Mouse (Mus musculus): Measurements from ENCODE around the gene Bcl2l13. TPM values are rescaled to one million over a fixed set of nuclear protein-coding genes. Genes with fewer than 3 reads are reported as not detected.
A peak's percentile ranks its signal among the peaks of the same experiment; 100 is the strongest.
"Not testable (repeated sequence)": the region's sequence is repeated elsewhere in the genome, so short reads cannot be mapped to it uniquely, and the experiment has no call there.

The Bcl2l13 gene
- total RNA-seq (2021) = 10 to 100 TPM; 38.0 to 40.8 TPM

DNA sequence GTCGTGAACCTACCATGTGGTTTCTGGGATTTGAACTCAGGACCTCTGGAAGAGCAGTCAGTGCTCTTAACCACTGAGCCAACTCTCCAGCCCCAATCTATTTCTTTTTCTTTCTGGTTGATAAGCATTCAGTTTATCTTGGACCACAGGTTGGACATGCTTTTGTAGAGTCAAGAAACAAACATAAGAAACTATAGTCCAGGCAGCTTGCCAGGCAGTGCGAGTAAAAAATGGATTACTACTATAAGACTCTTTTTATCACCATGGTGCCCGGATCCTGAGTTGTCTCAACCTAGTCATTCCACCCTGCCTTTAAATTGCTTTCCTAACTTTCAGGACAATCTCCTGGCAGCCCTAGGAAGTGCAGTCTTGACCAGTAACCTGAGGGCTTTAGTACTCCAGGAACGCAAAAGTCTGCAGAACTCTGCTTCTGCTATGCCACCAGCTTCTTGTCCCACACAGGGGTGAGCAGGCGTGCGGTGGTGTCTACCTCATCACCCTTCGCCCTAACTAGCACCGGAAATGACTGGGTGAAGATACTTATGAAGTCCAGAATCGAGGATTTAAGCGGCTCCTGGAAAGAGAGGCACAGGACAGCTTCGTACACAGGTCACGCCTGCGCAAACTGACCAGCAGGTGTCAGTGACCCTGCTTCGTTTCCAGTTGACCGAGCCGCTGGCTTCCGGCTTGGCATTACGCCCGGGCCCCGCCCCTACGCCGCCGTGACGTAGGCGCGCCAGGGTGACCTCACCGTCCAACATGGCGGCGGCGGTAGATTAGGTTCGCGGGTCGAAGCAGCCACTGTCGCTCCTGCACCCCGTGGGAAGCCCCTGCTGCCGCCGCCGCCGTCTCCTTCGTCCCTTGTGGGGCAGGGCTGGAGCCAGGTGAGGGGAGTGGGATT, at the start of gene Bcl2l13:
Bcl2l13 (plus strand) TSS at position 739 of the 901 bp plus-strand sequence.
- peak; percentile 94 for DNase-seq
- intact Hi-C loops (cut with DNase I) = no loop called here

- intact Hi-C loops (cut with DNase I) = no loop called here
- no peak for DNase-seq
Measured at GRCm38 (mm10) chr6:120788068-120788607, 47.9 kb upstream of the Bcl2l13 start.

DNA sequence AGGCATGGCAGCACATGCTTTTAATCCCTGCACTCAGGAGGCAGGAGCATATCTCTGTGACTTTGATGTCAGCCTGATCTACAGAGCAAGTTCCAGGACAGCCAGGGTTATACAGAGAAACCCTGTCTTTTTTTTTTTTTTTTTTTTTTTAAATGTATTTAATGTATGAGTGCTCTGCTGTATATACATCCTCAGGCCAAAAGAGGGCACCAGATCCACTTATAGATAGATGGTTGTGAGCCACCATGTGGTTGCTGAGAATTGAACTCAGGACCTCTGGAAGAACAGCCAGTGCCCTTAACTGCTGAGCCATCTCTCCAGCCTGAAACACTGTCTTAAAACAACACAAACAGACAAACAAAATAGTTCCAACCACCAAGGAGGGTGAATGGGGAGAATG, 47.1 kb upstream of the Bcl2l13 start:
- intact Hi-C loops (cut with DNase I) = no loop called here

DNA sequence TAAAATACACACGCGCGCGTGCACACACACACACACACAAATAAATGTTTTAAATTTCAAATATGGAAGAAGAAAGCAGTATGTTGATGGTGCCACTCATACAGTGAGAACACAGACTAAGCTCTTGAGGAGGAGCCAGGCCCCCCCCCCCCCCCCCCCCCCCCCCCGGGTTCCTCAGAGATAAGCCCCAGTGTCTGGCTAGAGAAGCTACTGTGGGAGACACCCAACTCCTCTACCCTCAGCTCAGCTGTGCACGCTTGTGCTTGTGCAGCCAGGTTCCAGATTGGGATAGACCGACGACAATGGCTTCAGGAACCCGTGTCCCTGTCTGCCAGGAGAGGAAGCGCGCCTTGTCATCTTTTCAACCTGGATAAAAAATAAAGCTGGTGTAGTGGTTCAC, 45.9 kb upstream of the Bcl2l13 start:
- intact Hi-C loops (cut with DNase I) = no loop called here

More for the DNA sequence above, 47.1 kb upstream of the Bcl2l13 start:
- DNase-seq = no peak

DNA sequence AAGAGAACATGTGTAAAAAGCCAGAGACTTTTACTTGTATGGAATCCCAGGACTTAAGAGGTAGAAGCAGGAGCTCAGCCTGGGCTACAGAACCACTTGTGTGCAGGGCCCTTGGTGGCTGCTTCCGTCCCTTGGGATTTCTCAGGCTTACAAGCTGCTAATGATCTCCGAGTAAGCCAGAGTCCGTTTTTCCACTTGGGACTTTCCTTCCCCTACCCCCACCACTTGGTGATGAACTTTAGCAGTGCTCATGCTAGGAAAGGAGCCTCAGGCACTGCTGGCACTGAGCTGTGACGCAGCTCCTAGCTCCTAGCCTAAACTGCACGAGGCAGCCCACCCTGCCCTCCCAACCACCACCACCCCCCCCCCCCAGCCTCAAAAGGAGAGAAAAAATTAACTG, 45.3 kb upstream of the Bcl2l13 start:
- DNase-seq = no peak
- intact Hi-C loops (cut with DNase I) = no loop called here

More for the DNA sequence above, 45.9 kb upstream of the Bcl2l13 start:
- DNase-seq = no peak

- no peak for DNase-seq
- intact Hi-C loops (cut with DNase I) = no loop called here
Measured at GRCm38 (mm10) chr6:120792947-120793346, 43.1 kb upstream of the Bcl2l13 start.

- intact Hi-C loops (cut with DNase I) = no loop called here
- DNase-seq = no peak
Measured at GRCm38 (mm10) chr6:120795422-120796086, 40.5 kb upstream of the Bcl2l13 start.

DNA sequence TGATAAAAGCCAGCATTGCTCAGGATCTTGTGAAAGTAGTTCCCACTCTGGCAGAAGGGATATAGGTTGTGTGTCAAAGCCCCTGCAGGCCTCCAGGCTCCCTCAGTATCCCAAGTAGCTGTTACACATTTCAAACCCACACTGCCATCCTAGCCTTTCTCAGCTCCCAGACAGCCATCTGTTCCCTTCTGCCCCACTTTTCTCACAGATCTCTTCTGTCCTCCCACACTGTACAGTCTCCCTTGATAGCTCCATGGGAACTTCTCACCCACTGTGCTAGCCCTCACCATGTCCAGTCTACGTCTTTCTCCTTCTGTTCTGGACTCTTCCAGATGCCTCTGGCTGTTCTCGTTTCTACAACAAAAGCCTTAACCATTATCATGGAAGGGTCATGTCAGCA, 39.9 kb upstream of the Bcl2l13 start:
- no peak for DNase-seq
- intact Hi-C loops (cut with DNase I) = no loop called here

GRCm38 (mm10) chr6:120798019-120798418, 38.0 kb upstream of the Bcl2l13 start:
- no peak for DNase-seq
- intact Hi-C loops (cut with DNase I) = no loop called here

DNA sequence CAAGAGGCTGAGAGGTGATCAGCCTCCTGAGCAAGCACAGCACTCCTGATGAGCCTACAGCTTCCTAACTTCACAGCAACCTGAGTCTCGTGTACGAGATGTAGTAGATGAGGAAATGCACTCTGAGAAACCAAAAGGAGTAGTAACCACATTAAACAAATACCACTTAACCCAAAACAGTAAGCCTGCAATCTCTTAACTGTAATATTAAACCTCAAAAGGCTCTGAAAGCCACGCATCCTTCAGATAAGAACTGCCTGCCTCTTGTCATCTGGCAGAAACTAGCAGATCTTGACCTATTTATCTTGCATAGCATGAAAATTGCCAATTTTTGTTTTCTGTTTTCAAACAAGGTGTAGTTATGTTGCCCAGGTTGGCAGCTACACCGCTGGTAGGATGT, 37.1 kb upstream of the Bcl2l13 start:
- intact Hi-C loops (cut with DNase I) = no loop called here

GRCm38 (mm10) chr6:120799581-120800041, 36.4 kb upstream of the Bcl2l13 start:
- no peak for DNase-seq
- intact Hi-C loops (cut with DNase I) = no loop called here

More for the DNA sequence above, 37.1 kb upstream of the Bcl2l13 start:
- DNase-seq = no peak

DNA sequence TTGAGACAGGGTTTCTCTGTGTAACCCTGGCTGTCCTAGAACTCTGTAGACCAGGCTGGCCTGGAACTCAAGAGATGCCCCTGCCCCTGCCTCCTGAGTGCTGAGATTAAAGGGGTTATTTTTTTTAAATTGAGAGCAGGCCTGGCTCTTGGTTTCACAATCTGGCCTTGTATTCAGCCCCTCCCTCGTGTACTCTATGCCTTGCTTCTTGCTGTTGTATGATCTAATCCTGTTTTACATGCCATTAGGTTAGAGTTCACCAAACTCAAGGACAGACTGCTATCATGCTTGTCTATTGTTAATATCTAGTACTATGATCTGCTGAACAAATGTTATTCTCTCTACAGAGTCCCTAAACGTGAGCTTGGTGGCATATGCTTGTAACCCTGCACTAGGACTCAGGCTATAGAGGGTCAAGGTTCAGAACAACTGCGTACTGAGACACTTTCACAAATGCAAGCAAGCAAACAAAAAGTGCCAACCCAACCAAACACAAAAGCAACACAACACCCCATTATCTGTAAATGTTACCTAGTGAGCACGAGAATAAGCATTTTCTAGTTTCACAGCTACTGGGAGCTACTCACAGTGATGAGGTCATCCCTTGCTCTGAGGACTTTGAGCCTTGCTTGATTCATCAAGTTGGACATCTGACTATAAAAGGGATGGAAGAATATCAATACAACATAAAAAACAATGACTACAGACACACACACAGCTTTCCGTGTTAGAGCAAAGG, 28.8 kb upstream of the Bcl2l13 start:
- intact Hi-C loops (cut with DNase I) = no loop called here
- DNase-seq = no peak

DNA sequence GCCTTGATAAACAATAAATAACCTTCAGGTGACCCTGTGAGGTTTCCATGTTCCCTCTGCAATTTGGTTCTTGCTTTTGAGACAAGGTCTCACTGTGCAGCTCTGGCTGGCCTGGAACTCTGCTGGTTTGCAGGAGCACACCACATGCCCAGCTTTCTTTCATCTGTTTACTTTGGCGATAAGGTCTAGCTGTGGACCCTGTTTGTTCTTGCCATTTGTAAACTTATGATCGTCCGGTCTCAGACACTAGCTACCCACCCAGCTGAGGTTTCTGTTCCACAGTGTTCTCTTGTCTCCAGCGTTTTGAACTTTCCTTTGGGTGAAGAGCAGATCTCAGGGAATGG, 28.3 kb upstream of the Bcl2l13 start:
- no peak for DNase-seq
- intact Hi-C loops (cut with DNase I) = no loop called here

DNA sequence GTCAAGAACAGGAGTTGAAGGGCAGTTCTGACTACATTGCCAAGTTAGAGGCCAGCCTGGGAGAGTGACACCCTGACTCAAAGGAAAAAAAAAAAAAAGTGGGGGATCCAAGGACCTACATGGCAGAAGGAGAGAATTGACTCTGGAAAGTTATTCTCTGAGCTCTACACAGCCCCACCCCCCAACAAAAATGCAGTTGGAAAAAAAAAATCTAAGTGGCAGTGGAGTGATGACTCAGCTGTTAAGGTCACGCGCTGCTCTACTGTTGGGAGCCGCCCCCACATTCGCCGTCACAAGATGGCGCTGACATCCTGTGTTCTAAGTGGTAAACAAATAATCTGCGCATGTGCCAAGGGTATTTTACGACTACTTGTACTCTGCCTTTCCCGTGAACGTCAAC, 24.0 kb upstream of the Bcl2l13 start:
- DNase-seq; intact Hi-C loops (cut with DNase I): not testable (repeated sequence)

DNA sequence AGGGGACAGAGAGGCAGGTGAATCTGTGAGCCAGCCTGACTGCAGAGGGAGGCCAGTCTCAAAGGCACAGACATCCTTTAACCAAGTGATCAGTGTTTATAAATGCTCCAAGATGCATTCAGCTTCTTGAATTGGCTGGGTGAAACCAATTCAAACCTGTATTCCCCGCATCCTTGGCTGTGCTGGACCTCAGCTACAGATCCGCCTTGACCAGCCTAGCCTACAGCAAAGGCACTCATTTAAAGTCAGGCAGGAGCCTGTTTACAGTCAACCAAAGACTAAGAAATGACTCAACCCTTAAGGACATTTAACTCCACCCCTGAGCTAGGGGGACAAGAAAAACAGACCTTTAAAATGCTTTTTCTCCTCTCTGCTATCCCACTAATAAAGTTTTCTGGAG, 16.7 kb upstream of the Bcl2l13 start:
- DNase-seq = no peak
- intact Hi-C loops (cut with DNase I) = no loop called here

DNA sequence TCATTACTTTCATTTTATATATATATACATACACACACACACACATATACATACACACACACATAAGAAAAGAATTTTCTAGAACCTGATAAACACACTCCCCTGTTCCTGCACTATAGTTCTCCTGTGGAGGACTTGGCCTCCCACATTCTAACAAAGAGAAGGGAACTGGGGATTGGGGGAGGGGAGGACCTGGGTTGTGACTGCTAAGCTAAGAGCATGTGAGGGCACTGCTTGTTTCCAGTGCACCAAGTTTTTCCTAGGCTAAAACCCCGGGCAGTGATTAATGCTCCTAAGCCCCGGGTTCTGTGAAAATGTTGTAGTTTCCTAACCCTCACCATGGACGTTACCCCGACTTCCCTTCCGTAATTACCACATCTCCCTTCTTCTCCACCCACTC, 15.9 kb upstream of the Bcl2l13 start:
- DNase-seq = no peak
- intact Hi-C loops (cut with DNase I) = no loop called here

GRCm38 (mm10) chr6:120820941-120821340, 15.1 kb upstream of the Bcl2l13 start:
- intact Hi-C loops (cut with DNase I) = no loop called here
- no peak for DNase-seq

- intact Hi-C loops (cut with DNase I) = no loop called here
- no peak for DNase-seq
Measured at GRCm38 (mm10) chr6:120821715-120822114, 14.3 kb upstream of the Bcl2l13 start.

- DNase-seq = peak; percentile 93
- intact Hi-C loops (cut with DNase I) = no loop called here
Measured at GRCm38 (mm10) chr6:120822307-120822928, 13.6 kb upstream of the Bcl2l13 start, which contains the start of gene Atp6v1e1. Gene Atp6v1e1 (minus strand): TSS chr6:120822793.

GRCm38 (mm10) chr6:120822937-120823614, 12.9 kb upstream of the Bcl2l13 start:
- intact Hi-C loops (cut with DNase I) = no loop called here
- peak; percentile 8 for DNase-seq
